Mouse (Mus musculus): ENCODE data around the gene Mtrf1l.
A peak's percentile ranks its signal among the peaks of the same experiment; 100 is the strongest.

DNA sequence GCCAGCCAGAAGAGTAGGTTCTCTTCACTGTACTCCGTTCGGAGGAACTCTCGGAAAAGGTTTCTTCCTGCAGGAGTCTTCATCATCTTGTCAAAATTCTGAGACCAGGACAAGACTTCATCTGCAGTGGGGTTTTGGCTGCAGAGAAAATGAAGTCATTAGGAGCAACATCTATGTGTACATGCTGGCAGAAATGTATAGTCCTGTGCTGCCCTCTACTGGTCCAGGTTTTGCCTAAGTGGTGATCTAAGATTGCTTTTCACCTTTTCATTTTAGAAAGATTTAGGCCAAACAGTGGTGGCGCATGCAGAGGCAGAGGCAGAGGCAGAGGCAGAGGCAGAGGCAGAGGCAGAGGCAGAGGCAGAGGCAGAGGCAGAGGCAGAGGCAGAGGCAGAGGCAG is 17.7 kb upstream of the Mtrf1l start:
- TF ChIP-seq CTCF (IDR thresholded peaks at IDR 0.05; ENCODE audit: low read depth) (peak; percentile 76), EP300 (IDR thresholded peaks at IDR 0.05; ENCODE audit: low read depth) (no peak)

Data from liver, postnatal 0 days (tissue).